8 mouse cellular contexts compared by ENCODE assay signal in the genomic region with DNA sequence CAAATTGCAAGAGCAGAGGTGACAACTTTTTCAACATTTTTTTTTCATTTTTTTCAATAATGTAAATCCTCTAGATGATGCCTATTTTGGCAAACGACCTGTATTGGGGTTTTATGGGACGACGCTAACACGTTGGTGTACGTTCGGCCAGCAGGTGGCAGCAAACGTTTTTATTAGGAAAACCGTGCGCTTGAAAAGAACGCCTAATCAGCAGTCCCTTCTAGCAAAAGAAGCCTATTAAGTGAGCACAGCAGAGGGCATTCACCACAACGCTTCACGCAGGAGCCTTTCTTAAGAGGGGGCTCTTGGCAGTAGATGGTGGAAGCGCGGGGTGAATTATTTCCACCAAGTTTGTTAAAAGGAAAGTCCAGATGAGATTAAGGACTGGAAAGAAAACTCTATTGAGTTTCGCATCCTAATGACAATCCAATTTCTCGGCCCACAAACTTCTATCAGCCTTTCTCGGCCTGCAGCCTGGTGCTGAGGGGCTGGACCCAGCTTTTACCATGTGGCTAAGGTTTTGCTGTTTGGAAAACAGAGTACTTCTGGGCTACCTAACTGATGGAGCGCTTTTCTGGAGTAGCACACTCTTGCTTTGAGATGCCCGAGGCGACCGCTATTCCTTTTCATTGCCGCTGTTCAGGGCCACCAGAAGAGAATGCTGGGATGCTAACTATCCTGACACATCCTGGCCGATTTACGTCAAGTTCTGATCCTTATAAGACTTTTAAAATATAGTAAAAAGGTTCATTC.
DNase-seq lines count a peak whose midpoint lies in the region; ATAC-seq and TF ChIP-seq lines count a peak whose summit lies in the region.

No protein-coding gene starts in this region.

- no peak for TF ChIP-seq POLR2A in brain, embryonic 14.5 days (IDR thresholded peaks at IDR 0.05; ENCODE audit: borderline replicate concordance, extremely low read depth, insufficient read depth, insufficient read length, poor library complexity, severe bottlenecking)

- ATAC-seq in forebrain, embryonic 12.5 days (ENCODE audit: low FRiP score): peak; percentile 81
- peak; percentile 55; the same call in 1 of the 2 replicates for ATAC-seq in lung, embryonic 14.5 days (ENCODE audit: insufficient read depth)

- H3K4me3 ChIP-seq in E14TG2a.4 (replicated peaks; ENCODE audit: low read length): no peak overlapping the region
- H3K4me3 ChIP-seq in forebrain, embryonic 12.5 days (replicated peaks): no peak overlapping the region
- H3K4me3 ChIP-seq in lung, embryonic 14.5 days (ENCODE audit: low read depth, low read length): no peak overlapping the region

- H3K9me3 ChIP-seq in E14TG2a.4 (ENCODE audit: low read length): no peaks in the 10 kb centered on the region
- H3K9me3 ChIP-seq in forebrain, embryonic 12.5 days: no peaks in the 10 kb centered on the region
- no peaks in the 10 kb centered on the region for H3K9me3 ChIP-seq in lung, embryonic 14.5 days (ENCODE audit: low read depth, low read length)

- H3K27ac ChIP-seq in forebrain, embryonic 12.5 days: peak overlapping the region; percentile 46
- H3K27ac ChIP-seq in lung, embryonic 14.5 days (ENCODE audit: low read depth): no peak overlapping the region

- intact Hi-C loops in heart, postnatal 36 days (cut with DNase I): loop anchor here (1.0 to 5.0 kb wide), 7 partner anchors 47 to 879 kb away; partner anchors contain the start of gene Edn1

- peak; percentile 57 for TF ChIP-seq CTCF in E14TG2a.4 (conservative IDR thresholded peaks at IDR 0.05; ENCODE audit: low read length)
- TF ChIP-seq CTCF in brain, embryonic 14.5 days (IDR thresholded peaks at IDR 0.05; ENCODE audit: borderline replicate concordance, extremely low read depth, insufficient read depth, insufficient read length): peak; percentile 81
- peak; percentile 85 for TF ChIP-seq CTCF in lung, embryonic 14.5 days (IDR thresholded peaks at IDR 0.05; ENCODE audit: low read depth)

- H3K9ac ChIP-seq in forebrain, embryonic 12.5 days: no peak overlapping the region
- H3K9ac ChIP-seq in lung, embryonic 14.5 days: no peak overlapping the region

- H3K36me3 ChIP-seq in E14TG2a.4 (ENCODE audit: insufficient read depth, low read length): no peaks in the 10 kb centered on the region
- no peaks in the 10 kb centered on the region for H3K36me3 ChIP-seq in forebrain, embryonic 12.5 days (replicated peaks)
- no peaks in the 10 kb centered on the region for H3K36me3 ChIP-seq in lung, embryonic 14.5 days (ENCODE audit: insufficient read depth)

- peak overlapping the region; percentile 35 for H3K4me2 ChIP-seq in forebrain, embryonic 12.5 days
- H3K4me2 ChIP-seq in lung, embryonic 14.5 days: no peak overlapping the region

- DNase-seq in brain, embryonic 14.5 days (ENCODE audit: low read depth): peak; percentile 97
- DNase-seq in heart, postnatal 36 days: peak; percentile 86 to 93
- peak; percentile 69 for DNase-seq in large intestine, adult 2 months (ENCODE audit: low read depth, low spot score)
- DNase-seq in lung, embryonic 14.5 days: peak; percentile 99
- peak; percentile 84 for DNase-seq in ovary, postnatal 14 days (ENCODE audit: low spot score)
- peak; percentile 75 for DNase-seq in thymus, postnatal 0 days (ENCODE audit: low spot score)

- H3K27me3 ChIP-seq in E14TG2a.4 (ENCODE audit: insufficient read depth, low read length): no peaks in the 10 kb centered on the region
- H3K27me3 ChIP-seq in forebrain, embryonic 12.5 days: no peaks in the 10 kb centered on the region
- H3K27me3 ChIP-seq in lung, embryonic 14.5 days (ENCODE audit: insufficient read depth, low read length): no peaks in the 10 kb centered on the region

- H3K4me1 ChIP-seq in E14TG2a.4 (replicated peaks; ENCODE audit: low read depth, low read length): no peaks in the 10 kb centered on the region
- peaks cover 6% of the 10 kb centered on the region; the same call in 1 of the 2 replicates for H3K4me1 ChIP-seq in forebrain, embryonic 12.5 days
- H3K4me1 ChIP-seq in lung, embryonic 14.5 days (ENCODE audit: insufficient read depth): no peaks in the 10 kb centered on the region; the same call in 1 of the 2 replicates

- WGBS in forebrain, embryonic 12.5 days: 22% methylated on average over 24 of the region's 24 CpGs
- 40% methylated on average over 24 of the region's 24 CpGs for WGBS in large intestine, adult 2 months
- 37% methylated on average over 24 of the region's 24 CpGs for WGBS in lung, embryonic 14.5 days
